Mouse (Mus musculus) hindbrain, embryonic 14.5 days (tissue): ENCODE results near the gene Pole2. TPM values are rescaled to one million over a fixed set of nuclear protein-coding genes. Genes with fewer than 3 reads are reported as not detected.

Experiments
- ATAC-seq: fragments of 200-750 bp; cut with Nextera tagmentation; 2 replicates; pipeline ENCODE4 v1.8.0; 2017; ENCODE audit warnings: moderate number of reproducible peaks, mild to moderate bottlenecking, moderate TSS enrichment, moderate library complexity; ENCODE audit not compliant: low FRiP score
- DNase-seq: peaks from one replicate; pipeline ENCODE4 v3.0.0-alpha.2; 2015; ENCODE audit warnings: low spot score
- H3K27ac ChIP-seq: fragments of 300-500 bp; sonication (generic); 2 replicates; pipeline ENCODE4 v1.5.1; 2014; ENCODE audit warnings: mild to moderate bottlenecking, moderate library complexity
- H3K27me3 ChIP-seq: fragments of 300-500 bp; sonication (generic); 2 replicates; pipeline ENCODE4 v1.6.1; 2014; ENCODE audit warnings: mild to moderate bottlenecking, low read length, mixed read lengths; ENCODE audit not compliant: control insufficient read depth, insufficient read depth
- H3K36me3 ChIP-seq: fragments of 300-500 bp; sonication (generic); replicated peaks from 2 replicates; pipeline ENCODE4 v1.6.1; 2014; ENCODE audit not compliant: control insufficient read depth, insufficient read depth
- H3K4me1 ChIP-seq: fragments of 300-500 bp; sonication (generic); replicated peaks from 2 replicates; pipeline ENCODE4 v1.6.1; 2014; ENCODE audit warnings: antibody characterized with exemption, low read length, mixed read lengths; ENCODE audit not compliant: control insufficient read depth, insufficient read depth
- H3K4me2 ChIP-seq: fragments of 300-500 bp; sonication (generic); replicated peaks from 2 replicates; pipeline ENCODE4 v1.6.1; 2014; ENCODE audit warnings: mild to moderate bottlenecking, moderate library complexity
- H3K4me3 ChIP-seq: fragments of 300-500 bp; sonication (generic); replicated peaks from 2 replicates; pipeline ENCODE4 v1.5.1; 2014; ENCODE audit warnings: mild to moderate bottlenecking, low read length
- H3K9ac ChIP-seq: fragments of 300-500 bp; sonication (generic); 2 replicates; pipeline ENCODE4 v1.6.1; 2014
- H3K9me3 ChIP-seq: fragments of 300-500 bp; sonication (generic); 2 replicates; pipeline ENCODE4 v1.6.1; 2016; ENCODE audit warnings: low read length; ENCODE audit not compliant: control insufficient read depth
- WGBS: fragments of 180-500 bp; shearing (Covaris S2); extraction: QIAGEN DNeasy Blood & Tissue Kit; methylation state at CpG from one replicate; pipeline ENCODE4 v1.1.7; 2014; 5-methylcytosine and 5-hydroxymethylcytosine counted together
- polyA plus RNA-seq: library from polyadenylated mRNA; unstranded; fragments of >200 nt; fragmentation: Nextera tagmentation; extraction: Ambion mirVana; gene quantifications from 2 replicates; pipeline ENCODE4 v1.2.1, GENCODE M21; 2014

The Pole2 gene
- polyA plus RNA-seq, 1 experiment from 2014 or later: 4.5 TPM

DNA sequence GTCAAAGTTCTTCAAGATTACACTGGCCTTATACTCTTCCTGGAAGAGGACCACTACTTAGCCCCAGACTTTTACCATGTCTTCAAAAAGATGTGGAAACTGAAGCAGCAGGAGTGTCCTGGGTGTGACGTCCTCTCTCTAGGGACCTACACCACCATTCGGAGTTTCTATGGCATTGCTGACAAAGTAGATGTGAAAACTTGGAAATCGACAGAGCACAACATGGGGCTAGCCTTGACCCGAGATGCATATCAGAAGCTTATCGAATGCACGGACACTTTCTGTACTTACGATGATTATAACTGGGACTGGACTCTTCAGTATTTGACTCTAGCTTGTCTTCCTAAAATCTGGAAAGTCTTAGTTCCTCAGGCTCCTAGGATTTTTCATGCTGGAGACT is 42.6 kb downstream of the Pole2 start:
- Histone ChIP-seq H3K9ac (peak overlapping the region; percentile 86; the same call in 1 of the 2 replicates), H3K4me1 (peaks cover 24% of the 10 kb centered on the region), H3K36me3 (peaks cover 37% of the 10 kb centered on the region), H3K4me3 (peak overlapping the region; percentile 72), H3K4me2 (peak overlapping the region; percentile 78), H3K27me3 (no peaks in the 10 kb centered on the region), H3K9me3 (no peaks in the 10 kb centered on the region), H3K27ac (no peak overlapping the region)
- DNase-seq (no peak), ATAC-seq (no peak)
- WGBS: 74% methylated on average over 7 of the region's 7 CpGs

DNA sequence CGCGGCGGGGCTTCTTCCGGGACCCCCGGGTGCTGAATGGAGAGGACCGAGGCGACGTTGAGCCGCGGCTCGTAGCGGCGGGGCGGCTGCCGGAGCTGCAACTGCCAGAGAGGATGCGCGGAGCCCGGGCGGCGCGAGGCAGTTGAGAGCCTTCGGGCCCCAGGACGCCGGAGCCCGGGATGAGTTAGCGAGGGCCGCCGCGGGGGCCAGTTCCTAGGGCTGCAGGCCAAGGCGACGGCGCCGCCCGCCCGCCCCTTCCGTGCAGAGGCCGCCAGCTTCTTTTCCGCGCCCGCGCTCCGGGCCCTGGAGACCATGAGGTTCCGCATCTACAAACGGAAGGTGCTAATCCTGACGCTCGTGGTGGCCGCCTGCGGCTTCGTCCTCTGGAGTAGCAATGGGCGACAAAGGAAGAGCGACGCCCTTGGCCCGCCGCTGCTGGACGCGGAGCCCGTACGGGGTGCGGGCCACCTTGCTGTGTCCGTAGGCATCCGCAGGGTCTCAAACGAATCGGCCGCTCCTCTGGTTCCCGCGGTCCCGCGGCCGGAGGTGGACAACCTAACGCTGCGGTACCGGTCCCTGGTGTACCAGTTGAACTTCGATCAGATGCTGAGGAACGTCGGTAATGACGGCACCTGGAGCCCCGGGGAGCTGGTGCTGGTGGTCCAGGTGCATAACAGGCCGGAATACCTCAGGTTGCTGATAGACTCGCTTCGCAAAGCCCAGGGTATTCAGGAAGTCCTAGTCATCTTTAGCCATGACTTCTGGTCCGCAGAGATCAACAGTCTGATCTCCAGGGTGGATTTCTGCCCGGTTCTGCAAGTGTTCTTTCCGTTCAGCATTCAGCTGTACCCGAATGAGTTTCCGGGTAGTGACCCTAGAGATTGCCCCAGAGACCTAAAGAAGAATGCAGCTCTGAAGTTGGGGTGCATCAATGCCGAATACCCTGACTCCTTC is 43.4 kb downstream of the Pole2 start:
- Histone ChIP-seq H3K9me3 (no peaks in the 10 kb centered on the region), H3K36me3 (peaks cover 31% of the 10 kb centered on the region), H3K9ac (peak overlapping the region; percentile 86), H3K4me1 (peaks cover 24% of the 10 kb centered on the region), H3K27ac (peak overlapping the region; percentile 95), H3K4me3 (peak overlapping the region; percentile 72), H3K27me3 (no peaks in the 10 kb centered on the region), H3K4me2 (peak overlapping the region; percentile 78)
- WGBS: 1% methylated on average over 85 of the region's 86 CpGs
- DNase-seq: peak; percentile 44
- ATAC-seq: peak; percentile 68

DNA sequence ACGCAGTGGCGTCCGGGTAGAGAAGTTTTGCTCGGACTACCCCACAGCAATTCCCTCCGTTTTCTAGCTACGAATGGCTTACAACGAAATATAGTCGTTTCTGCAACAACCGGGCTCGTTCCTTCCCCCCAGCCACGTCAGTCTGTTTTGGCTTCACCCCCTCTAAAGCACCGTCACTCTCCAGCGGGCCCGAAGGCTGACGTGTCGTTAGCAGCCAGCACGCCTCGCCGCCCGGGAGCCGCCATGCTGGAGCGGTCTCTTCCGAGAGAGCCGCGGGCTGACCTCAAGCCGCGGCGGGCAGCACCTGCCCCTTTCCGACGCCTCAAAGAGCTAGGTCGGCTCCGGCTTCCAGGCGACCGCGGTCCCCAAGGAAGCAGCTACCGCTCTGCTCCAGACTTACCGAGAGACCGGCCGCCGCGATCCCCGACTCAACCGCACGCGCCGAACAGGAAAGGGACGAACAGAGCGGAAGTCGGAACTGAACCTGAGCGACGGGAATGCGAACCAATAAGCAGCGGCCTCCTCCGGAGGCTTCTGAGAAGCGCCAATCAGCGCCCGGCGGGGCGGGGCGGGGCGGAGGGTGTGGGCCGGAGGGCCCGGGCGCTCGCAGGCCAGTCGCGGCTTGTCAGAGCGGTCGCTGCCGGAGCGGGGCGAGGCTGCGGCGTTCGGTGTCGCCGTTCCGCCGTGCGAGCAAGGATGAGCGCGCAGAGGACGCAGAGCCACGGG is 44.2 kb downstream of the Pole2 start, which contains the start of the genes Rpl36al and Mgat2:
TSS of gene Rpl36al (minus strand) at position 501 of the 726 bp plus-strand sequence.
TSS of gene Mgat2 (plus strand) at position 575 of the 726 bp plus-strand sequence.
- peak within 1 kb of the TSS; percentile 95 for H3K27ac ChIP-seq
- WGBS: under 1% methylated on average over 84 of the region's 84 CpGs

DNA sequence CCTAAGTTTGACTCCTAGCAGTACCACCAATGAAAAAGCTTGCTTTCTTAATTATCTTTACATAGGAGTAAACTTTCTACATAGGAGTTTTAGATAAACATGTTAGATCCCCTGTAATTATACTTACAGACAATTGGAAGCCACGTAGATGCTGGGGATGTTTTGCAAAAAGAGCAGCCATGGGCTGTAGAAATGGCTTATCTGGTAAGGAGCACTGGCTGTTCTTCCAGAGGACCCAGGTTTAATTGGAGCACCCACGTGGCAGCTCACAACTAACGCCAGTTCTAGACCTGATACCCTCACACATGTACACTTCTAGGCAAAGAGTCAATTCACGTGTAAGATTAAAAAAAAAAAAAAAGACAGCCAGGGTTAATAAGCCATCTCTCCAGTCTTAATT is 46.2 kb downstream of the Pole2 start:
- Histone ChIP-seq H3K4me1 (peaks cover 18% of the 10 kb centered on the region), H3K9me3 (no peaks in the 10 kb centered on the region), H3K36me3 (peaks cover 18% of the 10 kb centered on the region), H3K4me2 (no peak overlapping the region), H3K9ac (no peak overlapping the region), H3K27ac (no peak overlapping the region), H3K4me3 (no peak overlapping the region), H3K27me3 (no peaks in the 10 kb centered on the region)
- ATAC-seq (no peak), DNase-seq (no peak)
- 85% methylated on average over 4 of the region's 4 CpGs for WGBS

More for the DNA sequence above, 44.2 kb downstream of the Pole2 start, which contains the start of the genes Rpl36al and Mgat2:
- H3K9me3 ChIP-seq: no peaks in the 10 kb centered on the region
- peak within 1 kb of the TSS; percentile 72 for H3K4me3 ChIP-seq
- H3K9ac ChIP-seq: peak within 1 kb of the TSS; percentile 86
- ATAC-seq (peak; percentile 99), DNase-seq (peak; percentile 99)
- H3K27me3 ChIP-seq: no peaks in the 10 kb centered on the region
- H3K4me2 ChIP-seq: peak within 1 kb of the TSS; percentile 78
- H3K4me1 ChIP-seq: peaks cover 24% of the 10 kb centered on the region
- peaks cover 25% of the 10 kb centered on the region for H3K36me3 ChIP-seq

DNA sequence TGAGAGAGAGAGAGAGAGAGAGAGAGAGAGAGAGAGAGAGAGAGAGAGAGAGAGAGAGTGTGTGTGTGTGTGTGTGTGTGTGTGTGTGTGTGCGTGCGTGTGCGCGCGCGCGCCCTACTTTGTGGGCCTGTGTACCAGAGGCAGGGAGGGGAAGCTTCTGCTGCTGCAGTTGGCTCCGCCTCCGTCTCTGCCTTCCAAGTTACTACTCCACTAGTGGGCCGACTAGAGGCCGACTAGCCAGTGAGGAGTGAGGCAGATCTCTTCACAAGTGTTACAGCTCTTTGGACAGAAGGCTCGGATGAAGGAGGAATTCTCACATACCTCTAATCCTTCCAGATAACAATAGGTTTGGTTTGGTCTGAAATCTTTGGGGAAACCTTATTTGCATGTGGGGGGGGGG is 48.6 kb downstream of the Pole2 start:
- ATAC-seq (no peak), DNase-seq (no peak)
- H3K9ac ChIP-seq: no peak overlapping the region
- H3K4me3 ChIP-seq: no peak overlapping the region
- H3K27me3 ChIP-seq: no peaks in the 10 kb centered on the region
- H3K4me1 ChIP-seq: peaks cover 5% of the 10 kb centered on the region
- WGBS: 61% methylated on average over 12 of the region's 12 CpGs
- H3K4me2 ChIP-seq: no peak overlapping the region
- H3K36me3 ChIP-seq: peaks cover 18% of the 10 kb centered on the region
- H3K27ac ChIP-seq: no peak overlapping the region
- no peaks in the 10 kb centered on the region for H3K9me3 ChIP-seq

DNA sequence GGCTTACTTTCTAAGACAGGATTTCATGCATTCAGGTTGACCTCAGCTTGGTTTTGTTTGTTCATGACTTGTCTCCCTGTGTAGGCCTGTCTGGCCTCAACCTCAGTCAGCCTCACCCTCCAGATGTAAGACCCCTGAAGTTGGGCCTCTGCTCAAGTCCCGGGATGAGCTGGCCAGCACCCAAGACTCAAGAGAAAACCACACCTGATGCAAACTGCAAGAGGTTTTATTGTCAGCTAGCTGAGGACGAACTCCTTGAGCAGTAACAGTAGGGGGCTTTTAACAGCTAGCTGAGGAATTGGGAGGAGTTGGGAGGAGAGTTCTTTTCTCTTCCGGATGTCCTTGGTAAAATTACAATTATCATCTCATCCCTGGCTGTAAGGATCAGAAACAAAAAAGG is 50.5 kb downstream of the Pole2 start:
- no peaks in the 10 kb centered on the region for H3K4me1 ChIP-seq
- no peaks in the 10 kb centered on the region for H3K9me3 ChIP-seq
- 77% methylated on average over 3 of the region's 3 CpGs for WGBS
- peaks cover 18% of the 10 kb centered on the region for H3K36me3 ChIP-seq
- H3K4me2 ChIP-seq: no peak overlapping the region
- ATAC-seq: no peak
- no peak overlapping the region for H3K9ac ChIP-seq
- no peak overlapping the region for H3K27ac ChIP-seq
- H3K27me3 ChIP-seq: no peaks in the 10 kb centered on the region
- no peak for DNase-seq
- no peak overlapping the region for H3K4me3 ChIP-seq

DNA sequence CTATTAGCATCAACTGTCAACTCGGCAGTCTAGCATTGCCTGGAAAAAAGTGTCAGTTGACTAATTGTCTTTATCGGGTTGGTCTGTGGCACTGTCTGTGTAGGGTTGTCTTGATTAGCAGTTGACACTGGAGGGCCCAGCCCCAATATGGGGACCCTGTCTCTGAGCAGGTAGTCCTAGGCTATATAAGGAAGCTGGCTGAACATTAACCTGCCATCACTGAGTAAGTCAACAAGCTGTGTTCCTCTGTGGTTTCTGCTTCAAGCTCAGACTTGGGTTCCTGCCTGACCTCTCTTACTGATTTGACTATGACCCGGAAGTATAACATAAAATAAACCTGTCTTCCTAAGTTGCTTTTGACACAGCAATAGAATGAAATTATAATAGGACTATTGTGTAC is 52.0 kb downstream of the Pole2 start:
- Histone ChIP-seq H3K36me3 (peaks cover 3% of the 10 kb centered on the region; the same call in 1 of the 2 replicates), H3K27me3 (no peaks in the 10 kb centered on the region), H3K9me3 (no peaks in the 10 kb centered on the region), H3K9ac (no peak overlapping the region), H3K4me1 (no peaks in the 10 kb centered on the region), H3K4me2 (no peak overlapping the region), H3K27ac (no peak overlapping the region), H3K4me3 (no peak overlapping the region)
- ATAC-seq (no peak), DNase-seq (no peak)
- 91% methylated on average over 3 of the region's 3 CpGs for WGBS

DNA sequence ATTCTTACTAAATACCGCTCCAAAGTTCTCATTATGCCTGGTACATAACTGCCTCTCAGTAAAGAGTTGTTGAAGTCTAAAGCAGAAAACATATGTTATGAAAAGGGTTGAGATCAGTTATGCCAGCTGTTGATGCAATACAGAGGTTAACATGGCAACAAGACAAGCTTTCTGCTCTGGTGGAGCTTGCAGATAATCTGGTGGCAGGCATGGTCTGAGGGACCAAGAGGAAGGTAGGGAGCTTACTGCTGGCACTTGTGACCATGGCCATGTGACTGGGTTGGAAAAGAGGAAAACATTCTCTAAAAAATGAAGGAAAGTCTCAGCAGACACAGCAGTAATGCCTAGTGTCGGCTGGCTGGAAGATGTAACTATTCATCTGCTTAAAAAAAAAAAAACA is 56.7 kb downstream of the Pole2 start:
- ATAC-seq: no peak
- WGBS: 94% methylated on average over 2 of the region's 2 CpGs
- H3K4me2 ChIP-seq: no peak overlapping the region
- H3K36me3 ChIP-seq: no peaks in the 10 kb centered on the region
- no peaks in the 10 kb centered on the region for H3K9me3 ChIP-seq
- no peak overlapping the region for H3K9ac ChIP-seq
- no peak overlapping the region for H3K4me3 ChIP-seq
- no peak for DNase-seq
- H3K27ac ChIP-seq: no peak overlapping the region
- no peaks in the 10 kb centered on the region for H3K4me1 ChIP-seq
- no peaks in the 10 kb centered on the region for H3K27me3 ChIP-seq

DNA sequence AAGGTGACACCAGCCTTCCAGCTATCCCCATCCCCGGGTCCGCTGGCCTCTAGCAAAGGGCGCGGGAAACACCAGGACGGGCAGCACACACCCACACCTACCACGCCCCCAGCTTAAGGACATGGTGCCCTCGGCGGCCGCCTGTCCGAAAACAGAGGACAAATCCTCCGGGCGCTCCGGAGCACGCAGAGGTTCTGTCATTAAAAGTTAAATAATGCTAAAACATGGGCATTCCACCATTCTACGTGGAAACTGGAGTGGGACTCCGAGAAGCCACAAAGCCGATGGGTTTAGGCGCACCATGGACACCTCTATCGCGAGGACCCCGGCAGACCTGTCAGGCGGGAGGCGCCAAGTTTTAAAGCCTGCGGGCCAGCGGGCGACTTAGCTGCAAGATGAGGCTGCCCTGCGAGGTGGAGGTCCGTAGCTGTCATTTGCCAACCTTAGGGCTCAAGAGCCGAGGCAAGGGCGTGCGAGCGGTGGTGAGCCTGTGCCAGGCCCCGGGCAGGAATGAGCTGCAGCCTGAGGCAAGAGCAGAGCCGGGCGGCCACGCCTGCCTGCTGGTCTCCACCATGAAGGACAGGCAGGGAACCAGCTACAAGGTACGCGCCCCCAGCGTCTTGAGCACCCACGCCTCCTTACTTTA is 59.4 kb downstream of the Pole2 start, which contains the start of gene Lrr1:
TSS of gene Lrr1 (plus strand) at position 354 of the 646 bp plus-strand sequence.
- Histone ChIP-seq H3K4me3 (peak within 1 kb of the TSS; percentile 44), H3K9me3 (no peaks in the 10 kb centered on the region), H3K27me3 (no peaks in the 10 kb centered on the region), H3K4me1 (no peaks in the 10 kb centered on the region), H3K9ac (peak within 1 kb of the TSS; percentile 72), H3K36me3 (no peaks in the 10 kb centered on the region), H3K27ac (peak within 1 kb of the TSS; percentile 77), H3K4me2 (peak within 1 kb of the TSS; percentile 90)
- ATAC-seq (peak; percentile 95), DNase-seq (peak; percentile 88)
- under 1% methylated on average over 40 of the region's 40 CpGs for WGBS
